Mouse (Mus musculus): Measurements from ENCODE around the gene Mybl2. TPM values are rescaled to one million over a fixed set of nuclear protein-coding genes. Genes with fewer than 3 reads are reported as not detected.

The Mybl2 gene
- polyA plus RNA-seq, 1 experiment from 2014 or later: 22.4 TPM

- H3K27me3 ChIP-seq (ENCODE audit: control insufficient read depth, insufficient read depth, low read length): no peaks in the 10 kb centered on the region
- peaks cover 8% of the 10 kb centered on the region; the same call in 1 of the 2 replicates for H3K36me3 ChIP-seq (ENCODE audit: control insufficient read depth, insufficient read depth, low read length)
- H3K4me2 ChIP-seq (replicated peaks; ENCODE audit: low read depth, low read length): no peak overlapping the region
- H3K4me3 ChIP-seq (ENCODE audit: low read depth, low read length): no peak overlapping the region
- no peak overlapping the region for H3K27ac ChIP-seq (ENCODE audit: low read length)
- no peaks in the 10 kb centered on the region for H3K9me3 ChIP-seq (ENCODE audit: control insufficient read depth, low read depth, low read length)
- WGBS: 82% methylated on average over 8 of the region's 8 CpGs
- no peak for ATAC-seq (ENCODE audit: insufficient number of reproducible peaks, insufficient read depth, low FRiP score, low read depth)
- H3K9ac ChIP-seq (replicated peaks; ENCODE audit: low read depth, low read length): no peak overlapping the region
- H3K4me1 ChIP-seq (ENCODE audit: control insufficient read depth, insufficient read depth, low read length): no peaks in the 10 kb centered on the region
These were observed 7.0 kb downstream of the Mybl2 start for GRCm38 (mm10) chr2:163061203-163062118.

- Histone ChIP-seq H3K9ac (replicated peaks; ENCODE audit: low read depth, low read length) (no peak overlapping the region), H3K4me1 (ENCODE audit: control insufficient read depth, insufficient read depth, low read length) (no peaks in the 10 kb centered on the region), H3K27me3 (ENCODE audit: control insufficient read depth, insufficient read depth, low read length) (no peaks in the 10 kb centered on the region), H3K4me2 (replicated peaks; ENCODE audit: low read depth, low read length) (no peak overlapping the region), H3K36me3 (ENCODE audit: control insufficient read depth, insufficient read depth, low read length) (peaks cover 8% of the 10 kb centered on the region; the same call in 1 of the 2 replicates), H3K27ac (ENCODE audit: low read length) (no peak overlapping the region), H3K4me3 (ENCODE audit: low read depth, low read length) (no peak overlapping the region), H3K9me3 (ENCODE audit: control insufficient read depth, low read depth, low read length) (no peaks in the 10 kb centered on the region)
- 80% methylated on average over 6 of the region's 6 CpGs for WGBS
- no peak for ATAC-seq (ENCODE audit: insufficient number of reproducible peaks, insufficient read depth, low FRiP score, low read depth)
These were observed 7.6 kb downstream of the Mybl2 start for GRCm38 (mm10) chr2:163062119-163062508.

DNA sequence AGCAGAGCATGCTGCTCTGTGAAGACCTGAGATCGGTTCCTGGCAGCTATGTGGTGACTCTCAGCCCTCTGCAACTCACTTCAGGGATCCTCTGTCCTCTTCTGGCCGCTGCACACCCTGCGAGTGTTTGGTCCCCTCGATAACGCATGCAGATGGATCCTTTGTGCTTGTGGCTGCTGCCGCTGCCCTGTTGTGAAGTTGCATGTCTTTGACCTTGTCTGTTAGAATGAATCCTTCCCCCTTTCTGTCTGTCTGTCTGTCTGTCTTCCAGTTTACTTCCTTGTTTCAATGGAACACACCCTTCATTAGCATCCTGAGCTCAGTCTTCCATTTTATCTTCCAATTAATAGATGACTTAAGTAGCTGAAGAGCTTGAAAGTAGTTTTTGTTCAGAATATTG is 11.8 kb downstream of the Mybl2 start:
- Histone ChIP-seq H3K4me3 (ENCODE audit: low read depth, low read length) (no peak overlapping the region), H3K27me3 (ENCODE audit: control insufficient read depth, insufficient read depth, low read length) (no peaks in the 10 kb centered on the region), H3K36me3 (ENCODE audit: control insufficient read depth, insufficient read depth, low read length) (peaks cover 8% of the 10 kb centered on the region; the same call in 1 of the 2 replicates), H3K9ac (replicated peaks; ENCODE audit: low read depth, low read length) (no peak overlapping the region), H3K27ac (ENCODE audit: low read length) (no peak overlapping the region), H3K4me1 (ENCODE audit: control insufficient read depth, insufficient read depth, low read length) (no peaks in the 10 kb centered on the region), H3K4me2 (replicated peaks; ENCODE audit: low read depth, low read length) (no peak overlapping the region), H3K9me3 (ENCODE audit: control insufficient read depth, low read depth, low read length) (no peaks in the 10 kb centered on the region)
- 95% methylated on average over 6 of the region's 6 CpGs for WGBS
- ATAC-seq (ENCODE audit: insufficient number of reproducible peaks, insufficient read depth, low FRiP score, low read depth): no peak

DNA sequence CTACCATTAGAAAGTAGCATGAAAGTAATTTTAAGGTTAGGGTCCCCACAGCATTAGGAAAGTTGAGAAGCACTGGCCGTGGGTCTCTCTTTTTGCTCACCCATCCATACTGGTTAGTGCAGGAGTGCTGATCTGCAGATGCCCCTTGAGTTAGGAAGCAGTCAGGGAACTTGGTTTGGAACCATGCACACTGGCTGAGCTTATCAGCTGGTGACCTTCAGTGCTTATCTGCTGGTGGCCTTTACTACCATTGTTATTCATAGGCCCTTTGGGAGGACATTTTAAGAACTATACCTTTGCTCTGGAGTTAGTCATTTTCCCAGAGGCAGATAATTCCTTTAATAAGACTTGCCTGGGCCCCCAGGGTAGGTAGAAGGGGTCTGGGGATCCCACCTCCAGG is 12.7 kb downstream of the Mybl2 start:
- Histone ChIP-seq H3K9ac (replicated peaks; ENCODE audit: low read depth, low read length) (no peak overlapping the region), H3K4me3 (ENCODE audit: low read depth, low read length) (no peak overlapping the region), H3K9me3 (ENCODE audit: control insufficient read depth, low read depth, low read length) (no peaks in the 10 kb centered on the region), H3K27me3 (ENCODE audit: control insufficient read depth, insufficient read depth, low read length) (no peaks in the 10 kb centered on the region), H3K4me2 (replicated peaks; ENCODE audit: low read depth, low read length) (no peak overlapping the region), H3K27ac (ENCODE audit: low read length) (no peak overlapping the region), H3K4me1 (ENCODE audit: control insufficient read depth, insufficient read depth, low read length) (no peaks in the 10 kb centered on the region), H3K36me3 (ENCODE audit: control insufficient read depth, insufficient read depth, low read length) (peaks cover 8% of the 10 kb centered on the region; the same call in 1 of the 2 replicates)
- no peak for ATAC-seq (ENCODE audit: insufficient number of reproducible peaks, insufficient read depth, low FRiP score, low read depth)
- 87% methylated on average over 1 of the region's 1 CpGs for WGBS

GRCm38 (mm10) chr2:163070213-163070612 is 15.7 kb downstream of the Mybl2 start:
- H3K27ac ChIP-seq (ENCODE audit: low read length): no peak overlapping the region
- H3K27me3 ChIP-seq (ENCODE audit: control insufficient read depth, insufficient read depth, low read length): no peaks in the 10 kb centered on the region
- H3K4me1 ChIP-seq (ENCODE audit: control insufficient read depth, insufficient read depth, low read length): no peaks in the 10 kb centered on the region
- H3K9ac ChIP-seq (replicated peaks; ENCODE audit: low read depth, low read length): no peak overlapping the region
- no peak overlapping the region for H3K4me2 ChIP-seq (replicated peaks; ENCODE audit: low read depth, low read length)
- no peak overlapping the region for H3K4me3 ChIP-seq (ENCODE audit: low read depth, low read length)
- no peaks in the 10 kb centered on the region for H3K9me3 ChIP-seq (ENCODE audit: control insufficient read depth, low read depth, low read length)
- ATAC-seq (ENCODE audit: insufficient number of reproducible peaks, insufficient read depth, low FRiP score, low read depth): no peak
- WGBS: 88% methylated on average over 3 of the region's 3 CpGs
- H3K36me3 ChIP-seq (ENCODE audit: control insufficient read depth, insufficient read depth, low read length): peaks cover 8% of the 10 kb centered on the region

DNA sequence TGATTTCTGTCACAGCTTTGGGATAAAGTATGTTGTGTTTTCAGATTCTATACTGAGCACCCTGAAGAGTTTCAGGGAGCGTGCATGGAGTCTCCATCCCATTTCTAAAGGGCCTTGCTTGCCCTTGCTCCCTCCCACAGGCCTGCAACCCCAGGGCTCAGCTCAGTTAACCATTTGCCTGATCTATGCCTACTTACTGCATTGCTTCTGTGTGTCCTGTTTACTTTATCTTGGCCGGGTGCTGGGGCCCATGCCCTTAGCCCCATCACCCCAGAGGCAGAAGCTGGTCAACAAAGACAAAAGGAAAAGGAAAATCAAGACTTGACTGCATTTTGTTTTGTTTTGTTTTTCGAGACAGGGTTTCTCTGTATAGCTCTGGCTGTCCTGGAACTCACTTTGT is 17.1 kb downstream of the Mybl2 start:
- no peak for ATAC-seq (ENCODE audit: insufficient number of reproducible peaks, insufficient read depth, low FRiP score, low read depth)
- Histone ChIP-seq H3K4me2 (replicated peaks; ENCODE audit: low read depth, low read length) (no peak overlapping the region), H3K36me3 (ENCODE audit: control insufficient read depth, insufficient read depth, low read length) (peaks cover 6% of the 10 kb centered on the region), H3K9me3 (ENCODE audit: control insufficient read depth, low read depth, low read length) (no peaks in the 10 kb centered on the region), H3K27ac (ENCODE audit: low read length) (no peak overlapping the region), H3K4me1 (ENCODE audit: control insufficient read depth, insufficient read depth, low read length) (no peaks in the 10 kb centered on the region), H3K4me3 (ENCODE audit: low read depth, low read length) (no peak overlapping the region), H3K27me3 (ENCODE audit: control insufficient read depth, insufficient read depth, low read length) (no peaks in the 10 kb centered on the region), H3K9ac (replicated peaks; ENCODE audit: low read depth, low read length) (no peak overlapping the region)
- WGBS: 70% methylated on average over 3 of the region's 3 CpGs

DNA sequence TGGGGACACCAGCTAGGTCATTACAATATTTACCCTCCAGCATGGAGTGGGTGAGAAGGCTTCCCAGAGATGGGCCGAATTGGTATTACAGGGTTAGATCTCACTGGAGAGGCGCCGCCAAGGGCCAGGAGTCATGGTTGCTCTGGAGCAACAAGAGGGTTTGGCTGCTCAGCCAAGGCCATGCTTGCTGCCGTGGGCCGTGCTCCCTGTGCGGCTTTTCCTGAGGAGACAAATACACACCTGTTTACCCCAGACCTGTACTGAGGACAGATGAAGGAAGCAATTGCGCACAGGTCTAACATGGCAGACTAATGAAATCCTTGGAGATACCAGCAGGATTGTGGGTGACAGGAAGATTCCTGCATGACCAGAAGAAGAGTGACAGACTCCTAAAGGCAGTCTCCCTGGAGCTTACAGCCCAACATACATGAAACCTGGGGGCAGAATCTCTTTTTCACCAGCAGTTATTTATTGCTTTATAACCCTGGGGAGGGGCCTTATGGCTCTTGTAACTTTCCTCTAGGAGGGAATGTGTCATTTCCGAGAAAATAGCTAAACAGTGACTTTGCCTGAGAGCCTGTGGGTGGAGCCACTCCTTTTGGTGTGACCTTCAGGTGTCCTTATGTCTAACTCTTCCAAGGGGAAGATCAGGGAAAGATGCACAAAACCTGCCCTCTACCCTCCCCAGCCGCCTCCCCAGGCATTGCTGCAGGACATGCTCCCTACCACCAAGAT is 18.7 kb downstream of the Mybl2 start:
- Histone ChIP-seq H3K4me3 (ENCODE audit: low read depth, low read length) (no peak overlapping the region), H3K36me3 (ENCODE audit: control insufficient read depth, insufficient read depth, low read length) (peaks cover 6% of the 10 kb centered on the region), H3K4me1 (ENCODE audit: control insufficient read depth, insufficient read depth, low read length) (no peaks in the 10 kb centered on the region), H3K9me3 (ENCODE audit: control insufficient read depth, low read depth, low read length) (no peaks in the 10 kb centered on the region), H3K27me3 (ENCODE audit: control insufficient read depth, insufficient read depth, low read length) (no peaks in the 10 kb centered on the region), H3K27ac (ENCODE audit: low read length) (no peak overlapping the region), H3K9ac (replicated peaks; ENCODE audit: low read depth, low read length) (no peak overlapping the region), H3K4me2 (replicated peaks; ENCODE audit: low read depth, low read length) (no peak overlapping the region)
- WGBS: 92% methylated on average over 9 of the region's 9 CpGs
- no peak for ATAC-seq (ENCODE audit: insufficient number of reproducible peaks, insufficient read depth, low FRiP score, low read depth)

DNA sequence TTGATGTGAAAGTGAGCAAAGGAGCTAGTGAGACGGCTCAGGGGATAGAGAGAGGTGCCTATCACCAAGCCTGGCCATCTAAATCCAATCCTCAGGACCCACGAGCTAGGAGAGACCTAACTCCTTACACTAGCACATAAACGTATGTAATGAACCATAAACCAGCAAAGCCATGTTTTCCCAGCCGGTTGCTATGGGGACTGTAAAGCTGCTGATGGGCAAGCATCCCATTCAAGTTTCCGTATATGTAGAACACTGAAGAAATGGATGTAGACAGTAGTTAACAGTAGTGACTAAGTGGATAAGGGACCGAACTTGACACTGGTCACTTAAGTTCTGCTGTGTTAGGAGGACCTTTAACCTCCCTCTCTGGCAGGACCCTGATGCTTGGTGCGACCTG is 19.5 kb downstream of the Mybl2 start:
- Histone ChIP-seq H3K9ac (replicated peaks; ENCODE audit: low read depth, low read length) (no peak overlapping the region), H3K36me3 (ENCODE audit: control insufficient read depth, insufficient read depth, low read length) (peaks cover 6% of the 10 kb centered on the region), H3K4me1 (ENCODE audit: control insufficient read depth, insufficient read depth, low read length) (no peaks in the 10 kb centered on the region), H3K27me3 (ENCODE audit: control insufficient read depth, insufficient read depth, low read length) (no peaks in the 10 kb centered on the region), H3K9me3 (ENCODE audit: control insufficient read depth, low read depth, low read length) (no peaks in the 10 kb centered on the region), H3K27ac (ENCODE audit: low read length) (no peak overlapping the region), H3K4me2 (replicated peaks; ENCODE audit: low read depth, low read length) (no peak overlapping the region), H3K4me3 (ENCODE audit: low read depth, low read length) (no peak overlapping the region)
- no peak for ATAC-seq (ENCODE audit: insufficient number of reproducible peaks, insufficient read depth, low FRiP score, low read depth)
- 82% methylated on average over 7 of the region's 7 CpGs for WGBS
